Mouse (Mus musculus) lung, adult 2 months (tissue): ENCODE results near the gene Abi1. TPM values are rescaled to one million over a fixed set of nuclear protein-coding genes. Genes with fewer than 3 reads are reported as not detected.

Source experiments
- DNase-seq: peaks from one replicate; pipeline ENCODE4 v3.0.0; 2022
- H3K4me1 ChIP-seq: fragments of 200-500 bp; 2 replicates; pipeline ENCODE4 v1.6.1; 2011; ENCODE audit warnings: low read length; ENCODE audit not compliant: control insufficient read depth, insufficient read depth
- H3K4me3 ChIP-seq: fragments of 200-500 bp; replicated peaks from 2 replicates; pipeline ENCODE3; 2011; ENCODE audit warnings: low read depth, mild to moderate bottlenecking, control low read depth, low read length; ENCODE audit errors: extremely low read depth
- CTCF ChIP-seq: fragments of 200-500 bp; IDR thresholded peaks from 2 replicates; pipeline ENCODE4 v1.5.1; 2011; ENCODE audit warnings: mild to moderate bottlenecking, low read length, control low read depth; ENCODE audit not compliant: insufficient read depth
- POLR2A ChIP-seq: fragments of 200-500 bp; IDR thresholded peaks from 2 replicates; pipeline ENCODE4 v1.6.1; 2011; ENCODE audit warnings: low read depth, mild to moderate bottlenecking, control low read depth, low read length, borderline replicate concordance; ENCODE audit errors: extremely low read depth
- WGBS: fragments of 180-500 bp; shearing (Covaris S2); methylation state at CpG from one replicate; pipeline ENCODE4 v1.1.7; 2018; 5-methylcytosine and 5-hydroxymethylcytosine counted together
- polyA plus RNA-seq: library from polyadenylated mRNA; depleted of rRNA; stranded (reverse); fragments of >200 nt; gene quantifications from 2 replicates; pipeline ENCODE4 v1.2.3, GENCODE M21; 2012

The Abi1 gene
- polyA plus RNA-seq, 1 experiment = 137 TPM

DNA sequence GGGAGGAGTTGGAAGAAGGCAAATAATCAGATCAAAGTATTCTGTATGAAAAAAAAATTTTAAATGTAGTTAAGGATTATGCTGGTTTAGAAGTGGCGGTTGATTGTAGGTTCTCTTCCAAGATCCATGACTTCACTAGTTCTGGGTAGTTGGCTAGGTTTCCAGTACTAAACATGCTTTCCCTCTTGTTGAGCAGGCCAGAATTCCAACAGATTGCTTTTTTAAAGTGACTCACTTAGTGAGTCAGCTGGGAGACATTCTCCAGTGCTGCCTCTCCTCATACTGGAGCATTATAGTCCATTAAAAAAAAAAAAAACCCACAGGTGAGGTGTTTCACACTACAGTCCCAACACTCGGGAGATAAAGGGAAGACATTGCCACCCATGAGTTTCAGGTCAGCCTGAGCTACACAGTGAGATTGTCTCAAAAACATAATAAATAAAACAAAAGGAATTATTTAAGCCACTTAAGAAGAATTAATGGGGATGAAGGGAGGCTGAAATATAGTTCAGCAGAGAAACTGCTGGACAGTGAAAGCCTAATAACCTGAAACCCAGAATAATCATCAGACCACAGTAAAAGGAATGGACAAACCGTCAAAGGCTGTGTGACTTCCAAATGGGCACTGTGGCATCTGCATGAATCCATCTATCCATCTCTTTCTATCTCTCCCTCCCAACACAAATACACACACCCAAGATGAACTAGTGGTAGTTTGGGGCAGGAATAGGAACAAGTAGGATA, 5.2 kb downstream of the Abi1 start:
- no peak for TF ChIP-seq POLR2A
- TF ChIP-seq CTCF = no peak
- no peak for DNase-seq
- Histone ChIP-seq H3K4me1 (peaks cover 26% of the 10 kb centered on the region), H3K4me3 (no peak overlapping the region)
- WGBS = 44% methylated on average over 3 of the region's 3 CpGs

DNA sequence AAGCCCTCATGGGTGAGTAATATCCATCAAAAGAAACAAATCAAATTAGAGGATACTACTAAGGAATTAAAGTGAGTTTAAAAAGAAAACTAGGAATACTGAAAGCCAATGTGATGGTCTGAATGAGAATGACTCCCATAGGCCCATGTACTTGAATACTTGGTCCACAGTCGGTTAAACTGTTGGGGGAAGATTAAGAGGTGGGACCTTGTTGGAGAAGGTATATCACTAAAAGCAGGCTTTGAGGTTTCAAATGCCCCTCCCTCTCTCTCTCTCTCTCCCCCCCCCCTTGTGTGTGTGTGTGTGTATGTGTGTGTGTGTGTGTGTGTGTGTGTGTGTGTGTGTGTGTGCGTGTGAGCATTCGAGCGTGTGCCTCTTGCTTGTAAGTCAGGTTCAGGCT, 9.4 kb downstream of the Abi1 start:
- TF ChIP-seq CTCF (no peak), POLR2A (no peak)
- WGBS = 92% methylated on average over 4 of the region's 4 CpGs
- no peak for DNase-seq
- Histone ChIP-seq H3K4me1 (peaks cover 14% of the 10 kb centered on the region), H3K4me3 (no peak overlapping the region)

DNA sequence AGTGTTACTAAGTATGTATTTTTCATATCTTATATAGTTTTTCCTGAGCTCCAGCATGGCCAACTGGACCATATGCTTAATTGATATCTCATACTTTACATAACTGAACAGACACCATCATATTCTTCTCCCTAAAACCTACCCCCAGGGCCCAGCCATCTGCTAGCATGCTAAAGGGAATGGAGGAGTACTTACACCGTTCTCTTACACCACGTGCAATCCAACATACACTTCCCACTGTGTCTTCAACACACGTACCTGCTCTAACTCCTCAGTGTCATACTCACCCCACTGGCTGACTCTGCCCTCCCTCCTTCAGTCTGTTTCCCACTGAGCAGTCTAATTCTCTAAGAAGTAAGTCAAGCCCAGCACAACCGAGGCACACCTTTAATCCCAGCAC, 11.2 kb downstream of the Abi1 start:
- 84% methylated on average over 4 of the region's 4 CpGs for WGBS
- Histone ChIP-seq H3K4me1 (peaks cover 16% of the 10 kb centered on the region), H3K4me3 (no peak overlapping the region)
- no peak for TF ChIP-seq CTCF
- no peak for TF ChIP-seq POLR2A
- DNase-seq = no peak

DNA sequence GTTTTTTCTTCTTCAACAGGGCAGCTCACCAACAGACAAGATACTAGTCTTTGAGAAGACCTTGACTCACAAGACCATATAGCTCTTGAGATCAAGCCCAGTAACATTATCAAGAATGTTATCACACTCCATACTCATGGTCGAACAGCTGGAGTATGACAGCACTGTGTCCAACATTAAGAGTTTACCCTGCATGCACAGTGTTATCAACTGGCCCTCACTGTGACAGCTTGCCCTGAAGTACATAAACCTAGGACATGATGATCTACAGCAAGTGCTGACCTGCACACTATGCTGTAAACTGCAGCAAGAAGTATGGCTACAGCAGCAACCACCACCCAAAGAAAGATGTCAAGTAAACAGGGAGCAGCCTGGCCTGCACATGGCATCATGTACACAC, 13.7 kb downstream of the Abi1 start:
- TF ChIP-seq POLR2A (no peak), CTCF (no peak)
- 86% methylated on average over 1 of the region's 1 CpGs for WGBS
- DNase-seq = no peak

DNA sequence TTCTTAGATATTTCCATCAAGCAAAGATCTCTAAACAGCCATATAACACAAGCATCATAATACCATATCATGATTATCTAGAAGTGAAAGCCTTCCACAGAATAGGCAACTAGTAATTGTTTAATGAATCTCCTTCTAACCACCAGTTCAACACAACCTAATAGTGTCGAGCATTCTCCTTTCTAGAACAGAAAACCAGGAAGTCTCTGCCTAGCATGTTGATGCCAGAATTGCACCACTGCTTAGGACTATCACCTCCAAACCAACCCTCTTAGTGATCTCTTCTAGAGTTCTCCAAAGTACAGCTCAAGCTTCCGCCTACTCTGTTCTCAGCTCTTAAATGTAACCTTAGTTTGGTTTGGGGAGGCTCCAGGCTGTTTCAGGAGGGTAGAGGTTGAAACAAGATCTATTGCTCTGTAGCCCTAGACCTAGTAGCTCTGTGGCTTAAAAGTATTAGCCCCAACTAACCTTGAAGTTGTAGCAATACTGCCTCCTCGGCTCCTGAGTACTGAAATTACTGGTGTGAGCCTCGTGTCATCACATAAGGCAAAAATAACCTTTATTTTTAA, 16.2 kb downstream of the Abi1 start:
- H3K4me3 ChIP-seq = no peak overlapping the region
- WGBS = 64% methylated on average over 4 of the region's 4 CpGs
- DNase-seq = no peak
- TF ChIP-seq POLR2A (no peak), CTCF (no peak)
- H3K4me1 ChIP-seq = peaks cover 26% of the 10 kb centered on the region

More for the DNA sequence above, 13.7 kb downstream of the Abi1 start:
- Histone ChIP-seq H3K4me1 (peaks cover 20% of the 10 kb centered on the region), H3K4me3 (no peak overlapping the region)

DNA sequence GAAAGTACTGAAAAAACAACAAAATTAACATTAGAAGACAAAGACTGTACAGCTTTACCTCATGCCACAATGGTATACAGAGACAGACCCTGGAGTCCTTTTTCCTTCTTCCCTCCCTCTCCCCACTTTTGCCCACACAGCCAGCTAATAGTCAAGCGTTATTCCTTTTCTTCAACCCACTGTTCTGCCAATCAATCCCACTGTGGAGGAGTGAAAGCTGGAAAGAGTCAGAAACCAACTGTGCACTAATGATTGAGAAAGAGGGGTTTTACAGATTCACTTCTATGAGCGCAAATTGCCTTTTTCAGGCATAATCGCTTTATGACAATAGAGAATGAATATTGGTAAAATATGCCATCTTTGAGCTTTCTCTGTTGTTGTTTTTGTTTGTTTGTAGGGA, 17.0 kb downstream of the Abi1 start:
- TF ChIP-seq POLR2A = no peak
- TF ChIP-seq CTCF = no peak
- DNase-seq = no peak
- H3K4me3 ChIP-seq = no peak overlapping the region
- 77% methylated on average over 3 of the region's 3 CpGs for whole genome bisulfite sequencing
- peaks cover 26% of the 10 kb centered on the region for H3K4me1 ChIP-seq

DNA sequence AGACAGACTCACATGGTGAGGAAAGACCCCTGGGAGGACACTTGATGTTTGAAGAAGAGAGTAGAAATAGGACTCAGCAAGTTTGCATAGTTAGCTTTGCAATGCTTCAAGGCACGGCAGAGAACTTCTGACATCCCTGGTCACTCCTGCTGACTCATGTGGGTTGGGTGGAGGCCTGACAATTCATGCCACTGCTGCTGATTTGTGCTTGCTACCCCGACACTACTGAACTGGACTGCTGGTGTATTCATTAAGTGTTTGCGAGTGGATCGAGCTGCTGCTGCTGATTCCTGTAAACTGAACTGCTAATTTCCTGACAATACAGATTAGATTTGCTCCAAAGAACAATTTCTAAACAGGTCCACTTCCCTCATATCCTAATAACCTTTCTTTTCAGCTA, 18.3 kb downstream of the Abi1 start:
- peak; percentile 31 for DNase-seq
- Histone ChIP-seq H3K4me1 (peaks cover 29% of the 10 kb centered on the region), H3K4me3 (no peak overlapping the region)
- 6% methylated on average over 4 of the region's 4 CpGs for WGBS
- TF ChIP-seq POLR2A = no peak
- TF ChIP-seq CTCF = no peak

DNA sequence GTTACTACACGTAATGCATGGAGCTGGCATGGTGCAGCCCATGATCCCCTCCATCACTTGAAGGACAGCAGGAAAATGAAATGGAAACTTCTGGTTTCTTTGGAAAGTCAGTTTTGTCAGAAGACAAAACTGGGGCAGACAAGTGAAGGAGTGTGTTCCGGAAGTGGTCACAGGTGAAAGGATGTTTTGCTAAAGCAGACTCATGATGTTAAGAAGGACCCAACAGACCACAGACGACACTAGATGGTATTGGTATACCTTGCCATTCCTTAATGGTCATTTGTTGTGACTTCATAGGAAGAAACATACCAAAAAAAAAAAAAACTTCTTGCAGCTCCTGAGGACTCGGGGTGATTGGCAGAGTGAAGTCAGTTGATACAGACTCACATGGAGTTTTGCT, 18.7 kb downstream of the Abi1 start:
- no peak for DNase-seq
- H3K4me1 ChIP-seq = peaks cover 33% of the 10 kb centered on the region
- 70% methylated on average over 4 of the region's 4 CpGs for WGBS
- TF ChIP-seq CTCF (no peak), POLR2A (no peak)
- H3K4me3 ChIP-seq = no peak overlapping the region

DNA sequence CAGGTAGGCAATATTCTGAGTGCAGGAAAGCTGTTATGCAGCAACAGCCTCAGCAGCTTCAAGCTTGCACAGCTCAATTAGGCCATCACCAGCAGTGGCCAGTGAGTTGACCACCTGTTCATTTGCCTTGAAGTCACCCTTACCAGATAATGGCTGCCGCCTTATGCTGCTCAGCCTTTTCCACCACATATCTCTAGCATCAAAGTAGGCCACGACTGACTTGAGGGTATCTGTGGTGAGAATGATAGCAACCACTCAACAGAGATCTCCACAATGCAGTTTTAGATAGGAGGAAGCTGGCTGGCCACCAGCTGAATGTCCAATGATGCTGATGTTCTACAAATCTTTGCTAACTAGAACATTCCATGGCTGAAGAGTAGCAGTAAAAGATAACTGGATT, 20.9 kb downstream of the Abi1 start:
- WGBS = 62% methylated on average over 2 of the region's 2 CpGs
- TF ChIP-seq CTCF (no peak), POLR2A (no peak)
- DNase-seq = no peak
- Histone ChIP-seq H3K4me1 (peaks cover 34% of the 10 kb centered on the region), H3K4me3 (no peak overlapping the region)

DNA sequence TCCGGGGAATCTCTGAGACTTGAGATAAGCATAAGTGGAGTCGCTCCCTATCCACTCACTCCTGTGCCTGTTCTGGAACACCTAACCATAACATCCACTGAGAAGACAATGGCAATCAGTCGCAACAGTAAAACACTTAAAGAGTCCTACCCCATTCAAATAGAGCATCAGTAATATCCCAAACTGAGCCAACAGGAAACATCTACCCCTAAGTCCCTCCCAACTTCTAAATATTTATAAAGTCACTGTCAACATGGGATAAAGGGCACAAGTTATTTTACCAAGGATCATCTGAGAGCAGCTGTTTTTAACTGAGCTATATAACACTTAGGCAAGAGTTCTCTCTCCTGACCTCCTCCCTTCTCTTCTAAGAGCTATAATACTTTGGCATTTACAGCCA, 23.9 kb downstream of the Abi1 start:
- no peak for TF ChIP-seq POLR2A
- TF ChIP-seq CTCF = no peak
- Histone ChIP-seq H3K4me1 (peaks cover 18% of the 10 kb centered on the region), H3K4me3 (no peak overlapping the region)
- 36% methylated on average over 3 of the region's 3 CpGs for WGBS
- DNase-seq = no peak
